Mouse (Mus musculus): ENCODE measurements at regions not wholly inside any gene's neighbourhood (a gene's known extent, or its start where the extent isn't known, plus 50 kb on each side); places are given as distances from the start of the nearest gene placed in this dataset.

DNA sequence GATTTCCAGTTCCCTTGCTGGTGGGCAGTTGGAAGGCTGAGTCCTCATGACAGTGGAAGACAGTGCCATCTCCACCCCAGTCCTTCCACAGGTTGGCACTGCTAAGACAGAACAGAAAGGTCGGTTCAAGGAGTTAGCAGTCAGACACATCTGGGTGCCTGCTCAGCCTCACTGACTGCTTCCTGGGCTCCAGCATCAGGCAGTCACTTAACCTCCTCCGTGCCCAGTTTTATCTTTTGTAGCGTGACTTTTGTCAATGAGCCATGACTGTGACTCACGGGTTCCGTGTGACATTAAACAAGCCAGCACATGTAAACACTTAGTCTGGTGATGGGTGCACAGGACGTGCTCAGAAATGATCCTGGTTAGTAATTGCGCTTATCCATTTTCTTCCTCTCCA, 363.1 kb upstream of the Gm10131 start:
- TF ChIP-seq ZNF384 (IDR thresholded peaks at IDR 0.05; ENCODE audit: low read depth, low read length) (no peak), POLR2AphosphoS2 (IDR thresholded peaks at IDR 0.05; ENCODE audit: low read length) (no peak), JUND (IDR thresholded peaks at IDR 0.05; ENCODE audit: low read depth, low read length) (no peak)

Measured in MEL (cell line).